Mouse (Mus musculus): Measurements from ENCODE around the gene Irf3. TPM values are rescaled to one million over a fixed set of nuclear protein-coding genes. Genes with fewer than 3 reads are reported as not detected.

Gene Irf3
- polyA plus RNA-seq (2021; fragmentation: Nextera tagmentation): 11.6 and 14.6 TPM in 2 replicates
- long read RNA-seq, experiment 1, transcript Irf3-201 (8 exons, 2,031 nt): major isoform, 24 of 51 reads
- long read RNA-seq, experiment 1, transcript Irf3-207 (7 exons, 1,641 nt): minor isoform, 5 of 51 reads
- long read RNA-seq, experiment 1, partial matches to known transcripts: 3 of 51 reads
- long read RNA-seq, experiment 1, other reads (novel, unspliced or antisense): 12 of 51 reads
- long read RNA-seq, experiment 2, transcript Irf3-201 (8 exons, 2,031 nt): major isoform, 7 of 17 reads
- long read RNA-seq, experiment 2, partial matches to known transcripts: 5 of 17 reads
- long read RNA-seq, experiment 2, other reads (novel, unspliced or antisense): 3 of 17 reads

GRCm38 (mm10) chr7:44997231-44997939 is at the start of gene Irf3:
Gene Irf3, plus strand, starts transcription at chr7:44997648.

GRCm38 (mm10) chr7:44974383-44975116 is 22.9 kb upstream of the Irf3 start, which contains the start of gene Cpt1c:
Gene Cpt1c, minus strand, starts transcription at chr7:44974851.

GRCm38 (mm10) chr7:44986192-44986878 is 11.1 kb upstream of the Irf3 start, which contains the start of gene Prmt1:
Gene Prmt1, minus strand, starts transcription at chr7:44986568.

GRCm38 (mm10) chr7:44998501-44998955 is 1.1 kb downstream of the Irf3 start, which contains the start of gene Bcl2l12:
Gene Bcl2l12, minus strand, starts transcription at chr7:44998712.

GRCm38 (mm10) chr7:45015957-45016612 is 18.6 kb downstream of the Irf3 start, which contains the start of gene Scaf1:
Gene Scaf1, minus strand, starts transcription at chr7:45016363.

GRCm38 (mm10) chr7:45017242-45018061 is 20.0 kb downstream of the Irf3 start, which contains the start of gene Rras:
Gene Rras, plus strand, starts transcription at chr7:45017961.

Other genes starting within 250 kb of the Irf3 start
- 29.4 and 33.2 TPM in 2 replicates for gene Vrk3, start 249.2 kb upstream of the Irf3 start, polyA plus RNA-seq (2021; fragmentation: Nextera tagmentation)
- 0.18 and 0.42 TPM in 2 replicates for gene Zfp473, start 246.6 kb upstream of the Irf3 start, polyA plus RNA-seq (2021; fragmentation: Nextera tagmentation)
- gene Nup62, start 181.6 kb upstream of the Irf3 start, polyA plus RNA-seq (2021; fragmentation: Nextera tagmentation): 9.7 and 11.8 TPM in 2 replicates
- gene Il4i1, start 181.3 kb upstream of the Irf3 start, polyA plus RNA-seq (2021; fragmentation: Nextera tagmentation): 0.51 and 1.0 TPM in 2 replicates
- gene Atf5, start 181.0 kb upstream of the Irf3 start, polyA plus RNA-seq (2021; fragmentation: Nextera tagmentation): 0.93 and 2.1 TPM in 2 replicates
- 31.0 and 50.0 TPM in 2 replicates for gene Akt1s1, start 148.7 kb upstream of the Irf3 start, polyA plus RNA-seq (2021; fragmentation: Nextera tagmentation)
- 48.7 and 69.5 TPM in 2 replicates for gene Tbc1d17, start 148.6 kb upstream of the Irf3 start, polyA plus RNA-seq (2021; fragmentation: Nextera tagmentation)
- 25.1 and 38.7 TPM in 2 replicates for gene Pnkp, start 140.5 kb upstream of the Irf3 start, polyA plus RNA-seq (2021; fragmentation: Nextera tagmentation)
- gene Ptov1, start 127.9 kb upstream of the Irf3 start, polyA plus RNA-seq (2021; fragmentation: Nextera tagmentation): 120 and 523 TPM in 2 replicates
- gene Med25, start 104.9 kb upstream of the Irf3 start, polyA plus RNA-seq (2021; fragmentation: Nextera tagmentation): 114 and 117 TPM in 2 replicates
- 11.3 and 12.2 TPM in 2 replicates for gene Fuz, start 101.6 kb upstream of the Irf3 start, polyA plus RNA-seq (2021; fragmentation: Nextera tagmentation)
- 27.8 and 116 TPM in 2 replicates for gene Ap2a1, start 68.2 kb upstream of the Irf3 start, polyA plus RNA-seq (2021; fragmentation: Nextera tagmentation)
- 0.91 and 0.97 TPM in 2 replicates for gene Tsks, start 54.4 kb upstream of the Irf3 start, polyA plus RNA-seq (2021; fragmentation: Nextera tagmentation)
- gene Cpt1c, start 22.8 kb upstream of the Irf3 start, polyA plus RNA-seq (2021; fragmentation: Nextera tagmentation): 48.7 and 54.3 TPM in 2 replicates
- gene Prmt1, start 11.1 kb upstream of the Irf3 start, polyA plus RNA-seq (2021; fragmentation: Nextera tagmentation): 9.6 and 17.5 TPM in 2 replicates
- gene Bcl2l12, start 1.1 kb downstream of the Irf3 start, polyA plus RNA-seq (2021; fragmentation: Nextera tagmentation): 2.0 and 2.6 TPM in 2 replicates
- 61.4 and 61.9 TPM in 2 replicates for gene Scaf1, start 18.7 kb downstream of the Irf3 start, polyA plus RNA-seq (2021; fragmentation: Nextera tagmentation)
- gene Rras, start 20.3 kb downstream of the Irf3 start, polyA plus RNA-seq (2021; fragmentation: Nextera tagmentation): 5.0 and 5.8 TPM in 2 replicates
- gene Prr12, start 55.2 kb downstream of the Irf3 start, polyA plus RNA-seq (2021; fragmentation: Nextera tagmentation): 3.6 and 6.1 TPM in 2 replicates
- gene Nosip, start 64.8 kb downstream of the Irf3 start, polyA plus RNA-seq (2021; fragmentation: Nextera tagmentation): 36.5 and 47.8 TPM in 2 replicates
- 11.7 and 12.1 TPM in 2 replicates for gene Prrg2, start 65.0 kb downstream of the Irf3 start, polyA plus RNA-seq (2021; fragmentation: Nextera tagmentation)
- gene Rcn3, start 94.6 kb downstream of the Irf3 start, polyA plus RNA-seq (2021; fragmentation: Nextera tagmentation): 9.5 and 14.4 TPM in 2 replicates
- 26.0 and 28.5 TPM in 2 replicates for gene Fcgrt, start 106.2 kb downstream of the Irf3 start, polyA plus RNA-seq (2021; fragmentation: Nextera tagmentation)
- 1,227 and 1,374 TPM in 2 replicates for gene Rps11, start 126.8 kb downstream of the Irf3 start, polyA plus RNA-seq (2021; fragmentation: Nextera tagmentation)
- 2,046 and 2,172 TPM in 2 replicates for gene Rpl13a, start 131.1 kb downstream of the Irf3 start, polyA plus RNA-seq (2021; fragmentation: Nextera tagmentation)
- gene Gm45713, start 138.6 kb downstream of the Irf3 start, polyA plus RNA-seq (2021; fragmentation: Nextera tagmentation): 0.14 TPM in 1 of 2 replicates, not detected in the other
- 0.70 and 0.99 TPM in 2 replicates for gene Flt3l, start 138.8 kb downstream of the Irf3 start, polyA plus RNA-seq (2021; fragmentation: Nextera tagmentation)
- 37.8 and 48.3 TPM in 2 replicates for gene Pih1d1, start 156.7 kb downstream of the Irf3 start, polyA plus RNA-seq (2021; fragmentation: Nextera tagmentation)
- 4.8 TPM in 2 replicates for gene Aldh16a1, start 156.9 kb downstream of the Irf3 start, polyA plus RNA-seq (2021; fragmentation: Nextera tagmentation)
- gene Slc17a7, start 166.3 kb downstream of the Irf3 start, polyA plus RNA-seq (2021; fragmentation: Nextera tagmentation): 45.6 and 104 TPM in 2 replicates
- gene Gfy, start 181.9 kb downstream of the Irf3 start, polyA plus RNA-seq (2021; fragmentation: Nextera tagmentation): 0.05 TPM in 1 of 2 replicates, not detected in the other
- not detected in 2 replicates for gene Pth2, start 183.3 kb downstream of the Irf3 start, polyA plus RNA-seq (2021; fragmentation: Nextera tagmentation)
- gene Ccdc155, start 207.2 kb downstream of the Irf3 start, polyA plus RNA-seq (2021; fragmentation: Nextera tagmentation): 3.6 and 4.4 TPM in 2 replicates
- gene Dkkl1, start 214.5 kb downstream of the Irf3 start, polyA plus RNA-seq (2021; fragmentation: Nextera tagmentation): 41.8 and 55.2 TPM in 2 replicates
- 0.40 and 2.1 TPM in 2 replicates for gene Tead2, start 218.1 kb downstream of the Irf3 start, polyA plus RNA-seq (2021; fragmentation: Nextera tagmentation)
- gene Cd37, start 241.5 kb downstream of the Irf3 start, polyA plus RNA-seq (2021; fragmentation: Nextera tagmentation): 9.9 and 10.6 TPM in 2 replicates
- 1.1 and 1.6 TPM in 2 replicates for gene Slc6a16, start 243.4 kb downstream of the Irf3 start, polyA plus RNA-seq (2021; fragmentation: Nextera tagmentation)

Measured in left cerebral cortex, adult 6 months (tissue).